Mouse (Mus musculus) forebrain, embryonic 14.5 days (tissue): Measurements from ENCODE around the gene Spin2g. TPM values are rescaled to one million over a fixed set of nuclear protein-coding genes. Genes with fewer than 3 reads are reported as not detected.
"Not testable (repeated sequence)": the region's sequence is repeated elsewhere in the genome, so short reads cannot be mapped to it uniquely, and the experiment has no call there.

ENCODE experiments used
- ATAC-seq: fragments of 200-750 bp; cut with Nextera tagmentation; 2 replicates; pipeline ENCODE4 v1.8.0; 2017; ENCODE audit warnings: mild to moderate bottlenecking, moderate library complexity
- DNase-seq: peaks from one replicate; pipeline ENCODE4 v3.0.0-alpha.2; 2015; ENCODE audit warnings: low spot score
- H3K27ac ChIP-seq: fragments of 300-500 bp; sonication (generic); 2 replicates; pipeline ENCODE4 v1.5.1; 2014; ENCODE audit warnings: low read depth, mild to moderate bottlenecking, control low read depth, low read length, moderate library complexity
- H3K27me3 ChIP-seq: fragments of 300-500 bp; sonication (generic); replicated peaks from 2 replicates; pipeline ENCODE4 v1.6.1; 2014; ENCODE audit warnings: low read length, control low read depth, mixed read lengths; ENCODE audit not compliant: control insufficient read depth, insufficient read depth
- H3K36me3 ChIP-seq: fragments of 300-500 bp; sonication (generic); 2 replicates; pipeline ENCODE4 v1.6.1; 2014; ENCODE audit warnings: low read length, control low read depth; ENCODE audit not compliant: control insufficient read depth, insufficient read depth
- H3K4me1 ChIP-seq: fragments of 300-500 bp; sonication (generic); 2 replicates; pipeline ENCODE4 v1.6.1; 2014; ENCODE audit warnings: antibody characterized with exemption, low read length, control low read depth; ENCODE audit not compliant: control insufficient read depth, insufficient read depth
- H3K4me2 ChIP-seq: fragments of 300-500 bp; sonication (generic); 2 replicates; pipeline ENCODE4 v1.6.1; 2014; ENCODE audit warnings: mild to moderate bottlenecking, control low read depth, low read length
- H3K4me3 ChIP-seq: fragments of 300-500 bp; sonication (generic); 2 replicates; pipeline ENCODE4 v1.5.1; 2014; ENCODE audit warnings: low read depth, low read length, control low read depth
- H3K9ac ChIP-seq: fragments of 300-500 bp; sonication (generic); 2 replicates; pipeline ENCODE4 v1.6.1; 2014; ENCODE audit warnings: mild to moderate bottlenecking, low read length, control low read depth, moderate library complexity
- H3K9me3 ChIP-seq: fragments of 300-500 bp; sonication (generic); replicated peaks from 2 replicates; pipeline ENCODE4 v1.6.1; 2016; ENCODE audit warnings: low read length, control low read depth, mixed read lengths; ENCODE audit not compliant: control insufficient read depth
- WGBS: fragments of 180-500 bp; shearing (Covaris S2); extraction: QIAGEN DNeasy Blood & Tissue Kit; methylation state at CpG from one replicate; pipeline ENCODE4 v1.1.7; 2014; 5-methylcytosine and 5-hydroxymethylcytosine counted together
- polyA plus RNA-seq: library from polyadenylated mRNA; unstranded; fragments of >200 nt; fragmentation: Nextera tagmentation; extraction: Ambion mirVana; gene quantifications from 2 replicates; pipeline ENCODE4 v1.2.1, GENCODE M21; 2014

The Spin2g gene
- polyA plus RNA-seq = not detected in 2 replicates

DNA sequence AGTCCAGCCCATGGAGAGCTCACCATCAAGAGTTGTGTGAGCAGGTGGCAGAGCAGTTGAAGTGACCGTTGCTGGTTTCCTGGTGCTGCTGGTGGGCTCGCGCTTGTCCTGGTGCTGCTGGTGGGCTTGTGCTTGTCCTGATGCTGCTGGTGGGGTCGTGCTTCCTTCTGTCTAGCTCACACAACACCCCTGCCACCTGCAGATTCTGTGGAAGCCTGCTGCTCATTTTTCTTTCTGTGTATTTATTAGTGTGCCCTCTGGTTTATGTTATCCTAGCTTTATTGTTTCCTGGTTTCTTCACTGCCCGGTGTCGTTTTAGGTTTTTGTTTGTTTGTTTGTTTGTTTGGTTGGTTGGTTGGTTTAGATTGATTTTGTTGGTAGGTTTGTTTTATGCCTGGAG lies at the start of gene Spin2g:
Spin2g (minus strand) TSS at position 101 of the 400 bp plus-strand sequence.
- not testable (repeated sequence) for ATAC-seq, DNase-seq, H3K4me1 ChIP-seq, H3K27me3 ChIP-seq, H3K9ac ChIP-seq, H3K9me3 ChIP-seq, H3K4me3 ChIP-seq, H3K4me2 ChIP-seq, H3K27ac ChIP-seq, H3K36me3 ChIP-seq
- 87% methylated on average over 6 of the region's 6 CpGs for WGBS

Other genes with a start within 250 kb of the Spin2g start
- not detected in 2 replicates for gene Btbd35f9, start 77.2 kb downstream of the Spin2g start, polyA plus RNA-seq
- gene Btbd35f8, start 211.8 kb upstream of the Spin2g start, polyA plus RNA-seq = not detected in 2 replicates